Mouse (Mus musculus) heart, postnatal 0 days (tissue): ENCODE data around the gene Atp6v1g3.

ENCODE experiments used
- CTCF ChIP-seq: IDR thresholded peaks from 2 replicates; pipeline ENCODE4 v1.5.1; 2016; ENCODE audit warnings: antibody characterized with exemption, control low read depth, low read depth
- EP300 ChIP-seq: IDR thresholded peaks from 2 replicates; pipeline ENCODE4 v1.6.1; 2016; ENCODE audit warnings: antibody characterized with exemption, low read depth

GRCm38 (mm10) chr1:138334701-138335100 lies 61.2 kb downstream of the Atp6v1g3 start:
- TF ChIP-seq EP300 (no peak), CTCF (no peak)
